Mouse (Mus musculus) midbrain, postnatal 0 days (tissue): ENCODE results near the gene Eif3m. TPM values are rescaled to one million over a fixed set of nuclear protein-coding genes. Genes with fewer than 3 reads are reported as not detected.
"Not testable (repeated sequence)": the region's sequence is repeated elsewhere in the genome, so short reads cannot be mapped to it uniquely, and the experiment has no call there.

ENCODE experiments used
- ATAC-seq: fragments of 200-750 bp; cut with Nextera tagmentation; 2 replicates; pipeline ENCODE4 v1.8.0; 2017; ENCODE audit warnings: moderate number of reproducible peaks, mild to moderate bottlenecking, moderate TSS enrichment, moderate library complexity; ENCODE audit not compliant: low FRiP score
- DNase-seq: peaks from one replicate; pipeline ENCODE4 v3.0.0-alpha.2; 2015; ENCODE audit warnings: low spot score
- H3K27ac ChIP-seq: fragments of 300-500 bp; sonication (generic); 2 replicates; pipeline ENCODE4 v1.5.1; 2014; ENCODE audit warnings: low read depth, mild to moderate bottlenecking, low read length, mixed read lengths
- H3K27me3 ChIP-seq: fragments of 300-500 bp; sonication (generic); 2 replicates; pipeline ENCODE4 v1.6.1; 2014; ENCODE audit warnings: low read length, control low read depth, mixed read lengths; ENCODE audit not compliant: insufficient read depth
- H3K36me3 ChIP-seq: fragments of 300-500 bp; sonication (generic); 2 replicates; pipeline ENCODE4 v1.6.1; 2014; ENCODE audit warnings: low read length, control low read depth, mixed read lengths; ENCODE audit not compliant: insufficient read depth
- H3K4me1 ChIP-seq: fragments of 300-500 bp; sonication (generic); 2 replicates; pipeline ENCODE4 v1.6.1; 2014; ENCODE audit warnings: mild to moderate bottlenecking, control low read depth, antibody characterized with exemption, low read length, mixed read lengths; ENCODE audit not compliant: insufficient read depth
- H3K4me2 ChIP-seq: fragments of 300-500 bp; sonication (generic); 2 replicates; pipeline ENCODE4 v1.6.1; 2014; ENCODE audit warnings: low read depth, mild to moderate bottlenecking, low read length, mixed read lengths; ENCODE audit not compliant: poor library complexity, severe bottlenecking
- H3K4me3 ChIP-seq: fragments of 300-500 bp; sonication (generic); 2 replicates; pipeline ENCODE4 v1.5.1; 2014; ENCODE audit warnings: low read depth, mild to moderate bottlenecking, low read length, moderate library complexity
- H3K9ac ChIP-seq: fragments of 300-500 bp; sonication (generic); replicated peaks from 2 replicates; pipeline ENCODE4 v1.6.1; 2014; ENCODE audit warnings: mild to moderate bottlenecking, low read length, moderate library complexity, mixed read lengths; ENCODE audit not compliant: poor library complexity, severe bottlenecking
- H3K9me3 ChIP-seq: fragments of 300-500 bp; sonication (generic); 2 replicates; pipeline ENCODE4 v1.6.1; 2016; ENCODE audit warnings: low read length, control low read depth
- CTCF ChIP-seq: IDR thresholded peaks from 2 replicates; pipeline ENCODE4 v1.5.1; 2016; ENCODE audit warnings: antibody characterized with exemption, mild to moderate bottlenecking
- WGBS: fragments of 180-500 bp; shearing (Covaris S2); extraction: QIAGEN DNeasy Blood & Tissue Kit; methylation state at CpG from one replicate; pipeline ENCODE4 v1.1.7; 2014; 5-methylcytosine and 5-hydroxymethylcytosine counted together
- polyA plus RNA-seq: library from polyadenylated mRNA; unstranded; fragments of >200 nt; fragmentation: Nextera tagmentation; extraction: Ambion mirVana; gene quantifications from 2 replicates; pipeline ENCODE4 v1.2.1, GENCODE M21; 2015
- total RNA-seq: library from RNA; depleted of rRNA; stranded (reverse); fragments of >200 nt; gene quantifications from 2 replicates; pipeline ENCODE4 v1.2.3, GENCODE M21; 2014

Eif3m gene
- total and polyA plus RNA-seq, 2 experiments from 2014 or later = 86.4 to 170 TPM

GRCm38 (mm10) chr2:105030505-105030904 lies 13.6 kb upstream of the Eif3m start:
- H3K4me2 ChIP-seq = no peak overlapping the region
- 95% methylated on average over 5 of the region's 5 CpGs for WGBS
- H3K9ac ChIP-seq = no peak overlapping the region
- no peak overlapping the region for H3K4me3 ChIP-seq
- TF ChIP-seq CTCF = no peak
- no peaks in the 10 kb centered on the region for H3K4me1 ChIP-seq
- H3K27me3 ChIP-seq = no peaks in the 10 kb centered on the region
- no peaks in the 10 kb centered on the region for H3K36me3 ChIP-seq
- H3K27ac ChIP-seq = no peak overlapping the region
- no peaks in the 10 kb centered on the region for H3K9me3 ChIP-seq
- DNase-seq = no peak
- ATAC-seq = no peak

- ATAC-seq (no peak), DNase-seq (peak; percentile 23)
- Histone ChIP-seq H3K9ac (no peak overlapping the region), H3K27ac (no peak overlapping the region), H3K27me3 (no peaks in the 10 kb centered on the region), H3K4me2 (no peak overlapping the region), H3K4me3 (no peak overlapping the region), H3K9me3 (no peaks in the 10 kb centered on the region), H3K4me1 (no peaks in the 10 kb centered on the region), H3K36me3 (no peaks in the 10 kb centered on the region)
- WGBS = 84% methylated on average over 5 of the region's 5 CpGs
- TF ChIP-seq CTCF = no peak
These were observed 11.9 kb upstream of the Eif3m start for GRCm38 (mm10) chr2:105028806-105029205.

DNA sequence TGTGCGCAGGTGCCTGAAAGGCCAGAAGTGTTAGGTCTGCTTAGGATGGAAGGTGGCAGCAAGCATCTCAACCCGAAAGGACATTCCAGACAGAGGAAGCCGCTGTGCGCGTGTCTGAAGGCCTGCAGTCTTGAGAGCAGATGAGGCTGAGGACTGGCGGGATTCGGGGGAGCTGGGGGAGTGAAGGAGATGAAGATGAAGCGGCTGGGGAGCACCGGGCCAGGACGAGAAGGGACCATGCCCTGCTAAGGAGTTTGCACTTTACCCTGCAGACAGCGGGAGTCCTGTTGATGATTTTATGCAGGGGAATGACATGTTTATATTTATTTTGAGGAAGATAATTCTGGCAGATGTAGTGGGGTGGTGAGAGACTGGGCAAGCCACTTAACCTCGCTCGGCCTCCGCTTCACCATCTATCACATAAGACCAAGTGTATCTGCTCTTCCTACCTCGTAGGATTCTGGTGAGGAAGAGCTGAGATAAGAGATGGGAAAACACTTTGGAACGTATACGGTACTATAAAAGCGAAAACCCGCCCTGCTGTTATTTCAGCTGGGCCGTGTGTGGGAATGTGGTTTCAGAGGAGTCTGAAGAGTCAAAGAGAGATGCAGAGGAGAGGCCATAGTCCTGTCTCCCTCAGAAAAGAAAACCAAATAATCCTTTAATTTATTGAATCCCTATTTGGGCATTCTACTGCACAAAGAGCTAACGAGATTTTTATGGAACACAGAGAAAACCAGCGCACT lies 10.2 kb upstream of the Eif3m start:
- Histone ChIP-seq H3K9me3 (no peaks in the 10 kb centered on the region), H3K4me2 (no peak overlapping the region), H3K27ac (no peak overlapping the region), H3K9ac (no peak overlapping the region), H3K27me3 (no peaks in the 10 kb centered on the region), H3K4me3 (no peak overlapping the region), H3K36me3 (no peaks in the 10 kb centered on the region), H3K4me1 (no peaks in the 10 kb centered on the region)
- no peak for DNase-seq
- no peak for TF ChIP-seq CTCF
- no peak for ATAC-seq
- 85% methylated on average over 22 of the region's 22 CpGs for WGBS

- not testable (repeated sequence) for H3K4me3 ChIP-seq, H3K9ac ChIP-seq, H3K27ac ChIP-seq, H3K36me3 ChIP-seq, ATAC-seq, H3K4me1 ChIP-seq, H3K4me2 ChIP-seq, DNase-seq, H3K9me3 ChIP-seq, H3K27me3 ChIP-seq
- 84% methylated on average over 12 of the region's 12 CpGs for WGBS
These were observed 8.7 kb upstream of the Eif3m start for GRCm38 (mm10) chr2:105025610-105026009.

GRCm38 (mm10) chr2:105023815-105024214 lies 6.9 kb upstream of the Eif3m start:
- H3K9ac ChIP-seq = no peak overlapping the region
- ATAC-seq (no peak), DNase-seq (no peak)
- H3K36me3 ChIP-seq = no peaks in the 10 kb centered on the region
- TF ChIP-seq CTCF = no peak
- no peak overlapping the region for H3K27ac ChIP-seq
- WGBS = 75% methylated on average over 4 of the region's 4 CpGs
- no peak overlapping the region for H3K4me3 ChIP-seq
- no peaks in the 10 kb centered on the region for H3K4me1 ChIP-seq
- no peaks in the 10 kb centered on the region for H3K27me3 ChIP-seq
- no peak overlapping the region for H3K4me2 ChIP-seq
- H3K9me3 ChIP-seq = no peaks in the 10 kb centered on the region

- no peak overlapping the region for H3K4me2 ChIP-seq
- no peaks in the 10 kb centered on the region for H3K27me3 ChIP-seq
- no peak for TF ChIP-seq CTCF
- DNase-seq = no peak
- H3K9me3 ChIP-seq = no peaks in the 10 kb centered on the region
- ATAC-seq = no peak
- H3K27ac ChIP-seq = no peak overlapping the region
- no peak overlapping the region for H3K9ac ChIP-seq
- no peak overlapping the region for H3K4me3 ChIP-seq
- H3K4me1 ChIP-seq = no peaks in the 10 kb centered on the region
- H3K36me3 ChIP-seq = no peaks in the 10 kb centered on the region
- 85% methylated on average over 6 of the region's 6 CpGs for WGBS
These were observed 6.2 kb upstream of the Eif3m start for GRCm38 (mm10) chr2:105023031-105023615.
